Mouse (Mus musculus): ENCODE results near the gene Pigv. TPM values are rescaled to one million over a fixed set of nuclear protein-coding genes. Genes with fewer than 3 reads are reported as not detected.
A peak's percentile ranks its signal among the peaks of the same experiment; 100 is the strongest.

The Pigv gene
- polyA plus RNA-seq, 1 experiment: 14.5 TPM

DNA sequence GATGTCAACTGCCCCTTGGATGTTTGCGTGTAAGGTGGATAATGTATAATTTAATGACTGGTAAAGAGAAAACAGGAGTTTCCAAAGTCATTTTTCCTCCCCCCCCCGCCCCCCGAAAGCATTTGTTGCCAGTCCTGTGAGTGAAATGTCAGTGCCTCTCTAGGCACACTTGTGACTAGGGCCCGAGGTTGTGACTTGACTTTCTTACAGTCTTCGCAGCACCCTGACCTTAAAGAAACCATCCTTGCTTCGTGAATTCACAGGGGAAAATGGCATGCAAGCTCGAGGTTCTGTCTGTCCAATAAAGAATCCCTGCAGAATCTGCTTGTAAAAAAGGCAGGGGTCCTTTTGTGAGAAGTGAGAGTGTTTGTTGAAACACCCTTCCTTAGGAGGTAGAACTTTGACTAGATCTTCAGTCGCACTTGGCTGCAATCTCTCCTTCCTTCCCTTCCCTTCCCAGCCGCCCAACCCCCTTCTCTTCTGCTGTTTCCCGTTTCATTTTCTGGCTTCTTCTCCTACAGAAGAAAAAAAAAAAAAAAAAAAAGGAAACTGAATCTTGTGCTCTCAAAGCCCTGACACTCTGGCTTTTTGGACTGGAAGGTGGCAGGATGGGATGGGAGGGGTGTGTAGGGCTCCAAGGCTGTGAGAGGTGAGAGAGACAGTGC is 1.4 kb upstream of the Pigv start:
- Histone ChIP-seq H3K4me1 (ENCODE audit: control insufficient read depth, insufficient read depth, insufficient read length) (peaks cover 25% of the 10 kb centered on the region; the same call in 1 of the 2 replicates), H3K27me3 (ENCODE audit: control insufficient read depth, insufficient read depth, low read length) (no peaks in the 10 kb centered on the region), H3K36me3 (ENCODE audit: control insufficient read depth, insufficient read depth, low read length) (peaks cover 4% of the 10 kb centered on the region; the same call in 1 of the 2 replicates), H3K4me3 (ENCODE audit: extremely low read depth, insufficient read depth, insufficient read length) (peak overlapping the region; percentile 68; the same call in 1 of the 2 replicates), H3K27ac (ENCODE audit: insufficient read depth, low read length) (peak overlapping the region; percentile 96)
- TF ChIP-seq POLR2A (IDR thresholded peaks at IDR 0.05; ENCODE audit: low read depth, low read length): no peak
- TF ChIP-seq CTCF (IDR thresholded peaks at IDR 0.05; ENCODE audit: extremely low read depth, insufficient read depth, insufficient read length, insufficient replicate concordance): no peak
- 5% methylated on average over 10 of the region's 10 CpGs for WGBS
- DNase-seq (ENCODE audit: low read depth in 1 of 2, low spot score in 2 of 2): no peak

DNA sequence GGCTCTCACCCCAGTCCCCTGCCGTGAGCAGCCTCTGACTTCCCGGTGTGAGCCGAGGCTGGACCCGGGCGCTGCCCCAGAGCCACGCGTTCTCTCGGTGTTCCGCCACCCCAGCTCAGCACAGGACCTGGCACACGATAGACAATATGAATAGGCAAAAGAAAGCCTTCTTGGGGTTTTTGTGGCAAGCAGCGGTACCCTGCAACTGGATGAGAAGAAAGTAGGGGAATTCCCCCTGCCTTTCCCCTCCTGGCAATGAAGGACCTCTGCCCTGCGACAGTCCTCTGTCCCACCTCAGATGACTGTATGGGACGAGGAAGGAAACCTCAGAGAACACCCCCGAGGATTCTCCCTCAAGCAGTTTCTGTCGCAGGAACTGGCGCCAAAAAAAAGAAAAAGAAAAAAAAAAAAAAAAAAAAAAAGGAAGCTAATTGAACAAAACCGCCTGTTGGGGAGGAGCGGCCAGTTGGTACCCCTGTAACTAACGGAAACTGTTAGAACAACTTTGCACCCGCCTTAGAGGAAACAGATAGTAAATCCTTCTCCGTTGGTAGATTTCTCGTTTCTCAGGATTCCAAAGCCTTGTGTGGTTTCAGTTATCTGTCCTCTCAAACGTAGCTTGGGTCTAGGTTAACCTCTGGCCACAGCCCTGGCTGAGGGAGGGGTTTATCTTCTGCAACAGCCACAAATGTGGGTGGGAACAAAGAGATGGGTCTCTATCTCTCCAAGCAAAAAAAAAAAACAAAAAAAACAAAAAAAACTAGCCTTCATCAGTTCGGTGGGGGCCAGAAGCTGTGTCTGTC is 599 bp upstream of the Pigv start:
- TF ChIP-seq POLR2A (IDR thresholded peaks at IDR 0.05; ENCODE audit: low read depth, low read length): no peak; the same call in 1 of the 2 replicates
- no peak for TF ChIP-seq CTCF (IDR thresholded peaks at IDR 0.05; ENCODE audit: extremely low read depth, insufficient read depth, insufficient read length, insufficient replicate concordance)
- Histone ChIP-seq H3K4me1 (ENCODE audit: control insufficient read depth, insufficient read depth, insufficient read length) (peaks cover 21% of the 10 kb centered on the region; the same call in 1 of the 2 replicates), H3K27me3 (ENCODE audit: control insufficient read depth, insufficient read depth, low read length) (no peaks in the 10 kb centered on the region), H3K36me3 (ENCODE audit: control insufficient read depth, insufficient read depth, low read length) (peaks cover 4% of the 10 kb centered on the region; the same call in 1 of the 2 replicates), H3K4me3 (ENCODE audit: extremely low read depth, insufficient read depth, insufficient read length) (peak overlapping the region; percentile 68), H3K27ac (ENCODE audit: insufficient read depth, low read length) (peak overlapping the region; percentile 96)
- peak in 1 of 2 experiments; percentile 64 for DNase-seq (ENCODE audit: low read depth in 1 of 2, low spot score in 2 of 2)
- WGBS: under 1% methylated on average over 24 of the region's 24 CpGs

DNA sequence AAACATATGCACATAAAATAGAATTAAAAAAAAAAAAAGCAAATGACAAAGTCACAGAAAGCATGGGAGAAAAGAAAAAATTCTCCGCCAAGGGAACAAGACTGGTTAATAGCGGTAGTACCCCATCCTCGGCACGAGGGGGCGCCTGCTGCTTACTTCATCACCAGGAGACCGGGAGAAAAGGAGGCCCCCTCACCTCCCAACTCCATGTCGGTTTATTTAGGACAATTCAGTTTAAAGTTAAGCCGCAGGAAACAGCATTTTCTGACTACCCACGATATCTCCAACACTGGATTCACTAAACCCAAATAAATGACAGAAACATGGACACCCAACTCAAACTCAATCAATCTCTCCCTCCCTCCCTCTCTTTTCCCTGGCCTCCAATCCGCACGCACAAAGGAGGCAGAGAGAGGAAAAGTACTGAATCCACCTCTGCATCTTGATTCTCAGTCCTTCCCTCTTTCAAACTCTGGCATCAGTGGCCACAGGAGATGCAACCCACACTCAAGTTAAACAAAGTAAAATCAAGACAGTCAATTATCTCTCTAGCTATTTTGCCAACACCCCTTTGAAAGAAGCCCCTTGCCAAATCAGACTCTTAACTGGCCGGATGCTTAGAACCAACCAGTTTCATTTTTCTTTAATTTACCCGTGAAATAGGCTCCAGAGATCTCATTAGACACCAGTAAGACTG is 1.1 kb downstream of the Pigv start:
- Histone ChIP-seq H3K27me3 (ENCODE audit: control insufficient read depth, insufficient read depth, low read length) (no peaks in the 10 kb centered on the region), H3K4me1 (ENCODE audit: control insufficient read depth, insufficient read depth, insufficient read length) (peaks cover 28% of the 10 kb centered on the region; the same call in 1 of the 2 replicates), H3K27ac (ENCODE audit: insufficient read depth, low read length) (peak overlapping the region; percentile 96), H3K36me3 (ENCODE audit: control insufficient read depth, insufficient read depth, low read length) (peaks cover 4% of the 10 kb centered on the region; the same call in 1 of the 2 replicates), H3K4me3 (ENCODE audit: extremely low read depth, insufficient read depth, insufficient read length) (peak overlapping the region; percentile 68)
- peak in 1 of 2 experiments; percentile 80 for DNase-seq (ENCODE audit: low read depth in 1 of 2, low spot score in 2 of 2)
- TF ChIP-seq POLR2A (IDR thresholded peaks at IDR 0.05; ENCODE audit: low read depth, low read length) (no peak), CTCF (IDR thresholded peaks at IDR 0.05; ENCODE audit: extremely low read depth, insufficient read depth, insufficient read length, insufficient replicate concordance) (peak; percentile 92)
- under 1% methylated on average over 13 of the region's 13 CpGs for WGBS

DNA sequence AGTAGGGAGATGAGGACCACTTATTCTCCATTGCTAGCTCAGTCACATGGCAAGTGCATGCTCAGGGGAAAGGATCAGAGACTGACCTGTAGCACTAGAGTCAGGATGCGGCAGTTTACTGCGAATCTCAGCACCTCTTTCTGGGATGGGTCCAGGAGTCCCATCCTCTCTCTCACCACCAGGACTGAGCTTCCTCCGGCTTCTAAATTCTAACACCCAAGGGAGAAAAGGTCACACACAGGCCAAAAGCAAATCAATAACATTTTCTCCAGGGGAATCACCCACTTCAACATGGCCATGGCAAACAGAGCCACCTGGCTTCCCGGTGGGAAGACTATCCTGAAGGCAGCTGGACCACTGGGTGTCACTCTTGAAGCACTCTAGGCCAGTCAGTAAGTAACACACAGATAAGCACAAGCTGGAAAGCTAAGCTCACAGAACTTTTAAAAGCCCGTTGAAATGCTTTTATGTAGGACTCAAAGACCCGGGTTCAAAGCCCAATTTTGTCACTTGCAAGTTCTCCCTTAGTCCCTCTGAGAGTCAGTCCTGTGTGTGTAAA is 2.7 kb downstream of the Pigv start:
- H3K36me3 ChIP-seq (ENCODE audit: control insufficient read depth, insufficient read depth, low read length): peaks cover 4% of the 10 kb centered on the region; the same call in 1 of the 2 replicates
- WGBS: 71% methylated on average over 6 of the region's 6 CpGs
- H3K4me1 ChIP-seq (ENCODE audit: control insufficient read depth, insufficient read depth, insufficient read length): peaks cover 29% of the 10 kb centered on the region
- H3K27me3 ChIP-seq (ENCODE audit: control insufficient read depth, insufficient read depth, low read length): no peaks in the 10 kb centered on the region
- no peak for DNase-seq (ENCODE audit: low read depth in 1 of 2, low spot score in 2 of 2)
- H3K27ac ChIP-seq (ENCODE audit: insufficient read depth, low read length): no peak overlapping the region
- no peak overlapping the region for H3K4me3 ChIP-seq (ENCODE audit: extremely low read depth, insufficient read depth, insufficient read length)
- TF ChIP-seq POLR2A (IDR thresholded peaks at IDR 0.05; ENCODE audit: low read depth, low read length) (no peak), CTCF (IDR thresholded peaks at IDR 0.05; ENCODE audit: extremely low read depth, insufficient read depth, insufficient read length, insufficient replicate concordance) (no peak)

DNA sequence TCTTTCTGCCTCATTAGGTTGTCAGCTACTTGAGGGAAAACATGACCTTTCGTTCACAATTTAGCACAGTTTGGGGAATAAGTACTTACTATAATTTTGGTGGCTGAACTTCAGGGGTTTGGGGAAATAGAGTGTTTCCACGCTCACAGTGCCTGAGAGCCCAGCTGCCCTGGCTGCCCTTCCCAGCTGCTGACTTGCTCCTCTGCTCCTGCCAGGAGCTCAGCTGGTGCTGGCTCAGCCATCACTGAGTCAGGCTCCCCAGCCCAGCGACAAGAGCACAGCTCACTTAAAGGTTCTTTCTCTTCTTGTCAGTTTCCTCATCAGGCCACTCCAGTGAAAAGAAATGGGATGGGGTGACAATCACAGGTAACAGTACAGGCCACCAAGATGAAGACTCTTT is 3.9 kb downstream of the Pigv start:
- peaks cover 4% of the 10 kb centered on the region; the same call in 1 of the 2 replicates for H3K36me3 ChIP-seq (ENCODE audit: control insufficient read depth, insufficient read depth, low read length)
- no peak overlapping the region for H3K4me3 ChIP-seq (ENCODE audit: extremely low read depth, insufficient read depth, insufficient read length)
- H3K27me3 ChIP-seq (ENCODE audit: control insufficient read depth, insufficient read depth, low read length): no peaks in the 10 kb centered on the region
- H3K27ac ChIP-seq (ENCODE audit: insufficient read depth, low read length): no peak overlapping the region
- 77% methylated on average over 3 of the region's 3 CpGs for WGBS
- peaks cover 17% of the 10 kb centered on the region for H3K4me1 ChIP-seq (ENCODE audit: control insufficient read depth, insufficient read depth, insufficient read length)
- TF ChIP-seq POLR2A (IDR thresholded peaks at IDR 0.05; ENCODE audit: low read depth, low read length) (no peak), CTCF (IDR thresholded peaks at IDR 0.05; ENCODE audit: extremely low read depth, insufficient read depth, insufficient read length, insufficient replicate concordance) (no peak)
- no peak for DNase-seq (ENCODE audit: low read depth in 1 of 2, low spot score in 2 of 2)

DNA sequence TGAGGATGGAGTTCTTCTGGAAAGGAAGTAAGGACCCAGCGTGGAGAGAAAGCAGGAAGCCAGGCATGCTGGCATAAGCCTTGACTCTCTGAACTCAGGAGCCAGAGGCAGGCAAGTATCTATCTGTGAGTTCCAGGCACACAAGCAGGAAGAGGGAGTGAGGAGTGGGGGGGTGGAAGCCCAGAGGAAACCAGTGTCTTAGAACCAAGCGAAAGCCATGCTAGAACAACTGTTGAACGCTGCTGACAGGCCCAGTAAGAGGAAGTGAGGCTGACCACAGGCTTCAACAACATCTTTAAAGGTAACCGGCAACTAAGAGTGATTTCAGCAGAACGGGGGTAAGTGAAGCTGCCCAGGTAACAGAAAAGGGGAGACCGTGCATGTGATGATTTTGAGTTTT is 6.2 kb downstream of the Pigv start:
- Histone ChIP-seq H3K27me3 (ENCODE audit: control insufficient read depth, insufficient read depth, low read length) (no peaks in the 10 kb centered on the region), H3K4me1 (ENCODE audit: control insufficient read depth, insufficient read depth, insufficient read length) (peaks cover 19% of the 10 kb centered on the region), H3K36me3 (ENCODE audit: control insufficient read depth, insufficient read depth, low read length) (peaks cover 4% of the 10 kb centered on the region; the same call in 1 of the 2 replicates), H3K27ac (ENCODE audit: insufficient read depth, low read length) (peak overlapping the region; percentile 86), H3K4me3 (ENCODE audit: extremely low read depth, insufficient read depth, insufficient read length) (peak overlapping the region; percentile 7; the same call in 1 of the 2 replicates)
- 9% methylated on average over 6 of the region's 6 CpGs for WGBS
- no peak for TF ChIP-seq POLR2A (IDR thresholded peaks at IDR 0.05; ENCODE audit: low read depth, low read length)
- peak in 1 of 2 experiments; percentile 80 for DNase-seq (ENCODE audit: low read depth in 1 of 2, low spot score in 2 of 2)

Measured in spleen, adult 2 months (tissue).